Mouse (Mus musculus): ENCODE data around the gene Eya2. TPM values are rescaled to one million over a fixed set of nuclear protein-coding genes. Genes with fewer than 3 reads are reported as not detected.

Gene Eya2
- polyA plus RNA-seq, 1 experiment from 2014 or later: 1.6 TPM

GRCm38 (mm10) chr2:165590742-165591141, 4.1 kb upstream of the Eya2 start:
- Histone ChIP-seq H3K27ac (ENCODE audit: low read depth) (no peak overlapping the region), H3K9me3 (ENCODE audit: low read depth, low read length) (peaks cover 7% of the 10 kb centered on the region; the same call in 1 of the 2 replicates), H3K4me3 (ENCODE audit: low read depth, low read length) (no peak overlapping the region), H3K9ac (no peak overlapping the region), H3K27me3 (ENCODE audit: insufficient read depth, low read length) (peaks cover 29% of the 10 kb centered on the region), H3K4me2 (no peak overlapping the region), H3K36me3 (ENCODE audit: insufficient read depth) (no peaks in the 10 kb centered on the region), H3K4me1 (ENCODE audit: insufficient read depth) (0 out of 2 replicates have a peak, but pooled peaks cover 5% of the 10 kb centered on the region)
- no peak for TF ChIP-seq CTCF (IDR thresholded peaks at IDR 0.05; ENCODE audit: low read depth)
- WGBS: 79% methylated on average over 16 of the region's 16 CpGs
- DNase-seq (no peak), ATAC-seq (ENCODE audit: insufficient read depth) (no peak)

- Histone ChIP-seq H3K27ac (ENCODE audit: low read depth) (no peak overlapping the region), H3K9ac (no peak overlapping the region), H3K27me3 (ENCODE audit: insufficient read depth, low read length) (peaks cover 53% of the 10 kb centered on the region), H3K4me2 (no peak overlapping the region), H3K9me3 (ENCODE audit: low read depth, low read length) (peaks cover 7% of the 10 kb centered on the region; the same call in 1 of the 2 replicates), H3K36me3 (ENCODE audit: insufficient read depth) (no peaks in the 10 kb centered on the region), H3K4me1 (ENCODE audit: insufficient read depth) (0 out of 2 replicates have a peak, but pooled peaks cover 5% of the 10 kb centered on the region), H3K4me3 (ENCODE audit: low read depth, low read length) (no peak overlapping the region)
- ATAC-seq (ENCODE audit: insufficient read depth) (no peak), DNase-seq (peak; percentile 27)
- peak; percentile 42; the same call in 1 of the 2 replicates for TF ChIP-seq CTCF (IDR thresholded peaks at IDR 0.05; ENCODE audit: low read depth)
- 65% methylated on average over 2 of the region's 2 CpGs for whole genome bisulfite sequencing
These were observed 1.1 kb upstream of the Eya2 start for GRCm38 (mm10) chr2:165593763-165594162.

- ATAC-seq (ENCODE audit: insufficient read depth) (no peak), DNase-seq (peak; percentile 23)
- Histone ChIP-seq H3K4me2 (peak overlapping the region; percentile 89), H3K9me3 (ENCODE audit: low read depth, low read length) (peaks cover 7% of the 10 kb centered on the region; the same call in 1 of the 2 replicates), H3K27me3 (ENCODE audit: insufficient read depth, low read length) (peaks cover 57% of the 10 kb centered on the region), H3K4me3 (ENCODE audit: low read depth, low read length) (peak overlapping the region; percentile 50), H3K9ac (no peak overlapping the region), H3K4me1 (ENCODE audit: insufficient read depth) (0 out of 2 replicates have a peak, but pooled peaks cover 5% of the 10 kb centered on the region), H3K27ac (ENCODE audit: low read depth) (no peak overlapping the region), H3K36me3 (ENCODE audit: insufficient read depth) (no peaks in the 10 kb centered on the region)
- WGBS: 4% methylated on average over 13 of the region's 13 CpGs
- TF ChIP-seq CTCF (IDR thresholded peaks at IDR 0.05; ENCODE audit: low read depth): no peak
These were observed 841 bp downstream of the Eya2 start for GRCm38 (mm10) chr2:165595676-165596070.

GRCm38 (mm10) chr2:165596141-165596540, 1.3 kb downstream of the Eya2 start:
- Histone ChIP-seq H3K9me3 (ENCODE audit: low read depth, low read length) (peaks cover 7% of the 10 kb centered on the region; the same call in 1 of the 2 replicates), H3K4me2 (peak overlapping the region; percentile 89; the same call in 1 of the 2 replicates), H3K36me3 (ENCODE audit: insufficient read depth) (no peaks in the 10 kb centered on the region), H3K27me3 (ENCODE audit: insufficient read depth, low read length) (peaks cover 57% of the 10 kb centered on the region), H3K4me3 (ENCODE audit: low read depth, low read length) (peak overlapping the region; percentile 50), H3K4me1 (ENCODE audit: insufficient read depth) (0 out of 2 replicates have a peak, but pooled peaks cover 5% of the 10 kb centered on the region), H3K9ac (no peak overlapping the region), H3K27ac (ENCODE audit: low read depth) (no peak overlapping the region)
- no peak for TF ChIP-seq CTCF (IDR thresholded peaks at IDR 0.05; ENCODE audit: low read depth)
- no peak for ATAC-seq (ENCODE audit: insufficient read depth)
- DNase-seq: no peak
- 19% methylated on average over 11 of the region's 11 CpGs for WGBS

GRCm38 (mm10) chr2:165597536-165597935, 2.7 kb downstream of the Eya2 start:
- Histone ChIP-seq H3K4me2 (no peak overlapping the region), H3K27me3 (ENCODE audit: insufficient read depth, low read length) (peaks cover 61% of the 10 kb centered on the region), H3K36me3 (ENCODE audit: insufficient read depth) (no peaks in the 10 kb centered on the region), H3K4me3 (ENCODE audit: low read depth, low read length) (no peak overlapping the region), H3K9me3 (ENCODE audit: low read depth, low read length) (peaks cover 7% of the 10 kb centered on the region; the same call in 1 of the 2 replicates), H3K27ac (ENCODE audit: low read depth) (no peak overlapping the region), H3K4me1 (ENCODE audit: insufficient read depth) (0 out of 2 replicates have a peak, but pooled peaks cover 5% of the 10 kb centered on the region), H3K9ac (no peak overlapping the region)
- no peak for TF ChIP-seq CTCF (IDR thresholded peaks at IDR 0.05; ENCODE audit: low read depth)
- 65% methylated on average over 6 of the region's 6 CpGs for WGBS
- ATAC-seq (ENCODE audit: insufficient read depth): no peak
- DNase-seq: no peak

GRCm38 (mm10) chr2:165598139-165598538, 3.3 kb downstream of the Eya2 start:
- DNase-seq (peak; percentile 15), ATAC-seq (ENCODE audit: insufficient read depth) (0 out of 2 replicates have a peak, but pooled peaks have one; percentile 50)
- Histone ChIP-seq H3K4me2 (no peak overlapping the region), H3K27me3 (ENCODE audit: insufficient read depth, low read length) (peaks cover 56% of the 10 kb centered on the region), H3K4me3 (ENCODE audit: low read depth, low read length) (no peak overlapping the region), H3K27ac (ENCODE audit: low read depth) (peak overlapping the region; percentile 63; the same call in 1 of the 2 replicates), H3K36me3 (ENCODE audit: insufficient read depth) (no peaks in the 10 kb centered on the region), H3K9me3 (ENCODE audit: low read depth, low read length) (peaks cover 7% of the 10 kb centered on the region; the same call in 1 of the 2 replicates), H3K9ac (no peak overlapping the region), H3K4me1 (ENCODE audit: insufficient read depth) (0 out of 2 replicates have a peak, but pooled peaks cover 5% of the 10 kb centered on the region)
- TF ChIP-seq CTCF (IDR thresholded peaks at IDR 0.05; ENCODE audit: low read depth): no peak
- 19% methylated on average over 5 of the region's 5 CpGs for WGBS

- H3K9me3 ChIP-seq (ENCODE audit: low read depth, low read length): no peaks in the 10 kb centered on the region
- no peak overlapping the region for H3K4me3 ChIP-seq (ENCODE audit: low read depth, low read length)
- DNase-seq: no peak
- H3K4me2 ChIP-seq: no peak overlapping the region
- H3K9ac ChIP-seq: no peak overlapping the region
- no peak for ATAC-seq (ENCODE audit: insufficient read depth)
- no peak for TF ChIP-seq CTCF (IDR thresholded peaks at IDR 0.05; ENCODE audit: low read depth)
- WGBS: 38% methylated on average over 13 of the region's 13 CpGs
- H3K27ac ChIP-seq (ENCODE audit: low read depth): no peak overlapping the region
- H3K27me3 ChIP-seq (ENCODE audit: insufficient read depth, low read length): peaks cover 43% of the 10 kb centered on the region
- peaks cover 5% of the 10 kb centered on the region; the same call in 1 of the 2 replicates for H3K4me1 ChIP-seq (ENCODE audit: insufficient read depth)
- H3K36me3 ChIP-seq (ENCODE audit: insufficient read depth): no peaks in the 10 kb centered on the region
These were observed 4.7 kb downstream of the Eya2 start for GRCm38 (mm10) chr2:165599566-165599965.

Data from lung, embryonic 14.5 days (tissue).